Mouse (Mus musculus): Measurements from ENCODE around the gene Hvcn1. TPM values are rescaled to one million over a fixed set of nuclear protein-coding genes. Genes with fewer than 3 reads are reported as not detected.

Gene Hvcn1
- polyA plus RNA-seq, 1 experiment from 2014 or later, result 15.8 TPM

- H3K27ac ChIP-seq (replicated peaks), result peak overlapping the region; percentile 42; the same call in 1 of the 2 replicates
- peaks cover 15% of the 10 kb centered on the region for H3K4me1 ChIP-seq
- H3K36me3 ChIP-seq (replicated peaks), result peaks cover 69% of the 10 kb centered on the region
- no peak for DNase-seq (ENCODE audit: low spot score)
- no peaks in the 10 kb centered on the region for H3K9me3 ChIP-seq
- 69% methylated on average over 1 of the region's 1 CpGs for WGBS
- H3K27me3 ChIP-seq (replicated peaks; ENCODE audit: low read depth, poor library complexity, severe bottlenecking), result no peaks in the 10 kb centered on the region
- H3K4me3 ChIP-seq, result no peak overlapping the region
Measured at GRCm38 (mm10) chr5:122240989-122241388, 34.4 kb downstream of the Hvcn1 start.

DNA sequence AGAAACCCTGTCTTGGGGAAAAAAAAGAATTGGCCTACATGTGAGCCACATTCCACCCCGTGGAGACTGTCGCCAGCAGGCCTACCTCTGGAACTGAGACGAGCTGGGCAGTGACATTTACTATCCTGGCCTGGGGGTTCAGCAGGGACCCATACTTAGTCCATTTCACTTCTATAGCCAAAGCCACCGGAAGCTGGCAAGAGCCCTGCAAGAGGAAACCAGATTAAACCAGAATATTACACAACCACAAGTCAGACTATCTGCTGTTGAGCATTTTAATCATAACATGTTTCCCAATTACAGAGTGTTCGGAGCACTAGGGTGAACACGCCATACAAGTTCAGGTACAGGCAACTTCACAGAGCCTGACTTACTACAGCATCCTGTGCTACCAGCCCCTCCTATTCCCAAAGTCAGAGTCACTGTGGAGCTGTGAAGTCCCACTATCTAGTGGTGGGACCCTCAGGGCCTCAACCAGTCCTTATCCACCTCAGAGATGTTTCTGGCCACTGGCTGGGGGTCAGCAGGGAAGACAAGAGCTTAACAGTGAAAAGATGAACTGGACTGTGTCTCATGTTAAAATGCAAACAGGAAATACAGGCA, 36.0 kb downstream of the Hvcn1 start:
- H3K36me3 ChIP-seq (replicated peaks), result peaks cover 72% of the 10 kb centered on the region
- H3K27ac ChIP-seq (replicated peaks), result no peak overlapping the region
- 88% methylated on average over 6 of the region's 6 CpGs for WGBS
- no peaks in the 10 kb centered on the region for H3K9me3 ChIP-seq
- no peaks in the 10 kb centered on the region for H3K27me3 ChIP-seq (replicated peaks; ENCODE audit: low read depth, poor library complexity, severe bottlenecking)
- DNase-seq (ENCODE audit: low spot score), result no peak
- H3K4me3 ChIP-seq, result no peak overlapping the region
- peaks cover 12% of the 10 kb centered on the region for H3K4me1 ChIP-seq

GRCm38 (mm10) chr5:122243781-122244523, 37.3 kb downstream of the Hvcn1 start:
- H3K27ac ChIP-seq (replicated peaks), result no peak overlapping the region
- peaks cover 10% of the 10 kb centered on the region for H3K4me1 ChIP-seq
- peaks cover 74% of the 10 kb centered on the region for H3K36me3 ChIP-seq (replicated peaks)
- WGBS, result 88% methylated on average over 17 of the region's 17 CpGs
- H3K9me3 ChIP-seq, result no peaks in the 10 kb centered on the region
- no peaks in the 10 kb centered on the region for H3K27me3 ChIP-seq (replicated peaks; ENCODE audit: low read depth, poor library complexity, severe bottlenecking)
- no peak overlapping the region for H3K4me3 ChIP-seq
- DNase-seq (ENCODE audit: low spot score), result no peak

GRCm38 (mm10) chr5:122245186-122245585, 38.6 kb downstream of the Hvcn1 start:
- WGBS, result 70% methylated on average over 3 of the region's 3 CpGs
- no peak for DNase-seq (ENCODE audit: low spot score)
- Histone ChIP-seq H3K36me3 (replicated peaks) (peaks cover 71% of the 10 kb centered on the region), H3K9me3 (no peaks in the 10 kb centered on the region), H3K27me3 (replicated peaks; ENCODE audit: low read depth, poor library complexity, severe bottlenecking) (no peaks in the 10 kb centered on the region), H3K4me3 (no peak overlapping the region), H3K4me1 (no peaks in the 10 kb centered on the region; the same call in 1 of the 2 replicates), H3K27ac (replicated peaks) (no peak overlapping the region)

DNA sequence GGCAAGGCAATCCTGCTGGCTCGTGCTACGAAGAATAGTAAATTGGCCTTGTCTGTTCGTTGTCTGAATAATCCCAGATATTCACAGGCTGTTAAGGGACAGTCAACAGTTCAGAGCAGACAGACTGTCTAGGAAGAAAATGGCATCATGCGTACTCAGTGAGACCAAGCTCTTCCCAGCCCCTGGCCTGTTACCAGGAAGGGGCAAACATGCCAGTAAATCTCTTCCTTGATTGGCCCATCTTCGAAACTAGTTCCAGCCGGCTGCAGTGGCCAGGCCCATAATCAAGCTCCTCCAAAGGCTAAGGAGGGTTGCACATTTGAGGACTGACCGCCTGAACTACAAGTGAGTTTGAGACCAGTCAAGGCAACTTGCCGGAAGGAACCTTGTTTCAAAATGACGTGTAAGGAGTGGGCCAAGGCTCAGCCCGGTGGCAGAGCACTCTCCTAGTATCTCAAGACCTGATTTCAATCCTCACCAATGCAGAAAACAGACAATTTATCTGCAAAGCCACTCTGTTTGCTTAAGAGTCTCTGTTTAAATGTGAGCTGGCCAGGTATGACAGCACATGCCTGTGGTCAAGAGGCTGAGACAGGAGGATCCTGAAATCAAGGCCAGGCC, 40.1 kb downstream of the Hvcn1 start:
- no peak for DNase-seq (ENCODE audit: low spot score)
- 86% methylated on average over 10 of the region's 10 CpGs for WGBS
- no peaks in the 10 kb centered on the region for H3K9me3 ChIP-seq
- no peak overlapping the region for H3K4me3 ChIP-seq
- no peak overlapping the region for H3K27ac ChIP-seq (replicated peaks)
- H3K36me3 ChIP-seq (replicated peaks), result peaks cover 71% of the 10 kb centered on the region
- no peaks in the 10 kb centered on the region for H3K4me1 ChIP-seq
- no peaks in the 10 kb centered on the region for H3K27me3 ChIP-seq (replicated peaks; ENCODE audit: low read depth, poor library complexity, severe bottlenecking)

DNA sequence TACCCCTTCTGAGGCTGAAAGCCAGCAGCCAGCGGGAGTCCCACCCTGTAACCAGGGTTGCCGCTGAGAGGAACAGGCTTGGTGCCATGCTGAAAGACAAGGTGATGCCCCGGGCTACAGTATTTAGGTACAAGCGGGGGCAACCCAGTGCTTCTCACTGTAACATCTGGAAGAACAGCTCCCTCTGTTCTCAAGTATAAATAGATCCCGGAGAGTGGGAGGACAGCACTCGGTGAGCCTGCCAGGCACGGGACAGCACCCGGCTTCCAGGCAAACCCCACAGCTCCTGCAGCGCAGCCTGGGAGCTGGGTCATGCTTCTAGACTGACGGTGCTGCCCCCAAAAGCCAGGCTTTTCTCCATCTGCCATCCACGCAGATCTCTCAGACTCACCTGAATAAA, 40.9 kb downstream of the Hvcn1 start:
- peaks cover 71% of the 10 kb centered on the region for H3K36me3 ChIP-seq (replicated peaks)
- no peak for DNase-seq (ENCODE audit: low spot score)

DNA sequence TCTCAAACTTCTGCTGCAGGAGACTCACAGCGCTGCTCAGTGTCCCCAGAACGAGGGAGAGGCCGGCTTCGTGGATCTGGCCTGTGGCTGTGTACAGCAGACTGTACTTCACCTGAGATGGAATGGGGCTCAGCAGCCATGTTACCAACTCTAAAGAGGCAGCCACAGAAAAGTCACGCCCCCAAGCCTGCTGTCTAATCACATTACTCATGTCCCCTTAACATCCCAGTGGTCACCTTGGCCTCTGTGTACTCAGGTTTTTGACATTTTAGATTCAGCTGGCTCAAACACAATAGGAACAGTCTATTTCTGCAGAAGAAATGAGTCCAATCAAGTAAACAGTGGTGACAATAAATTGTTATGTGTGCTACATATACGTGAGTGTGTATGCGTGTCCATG, 41.3 kb downstream of the Hvcn1 start:
- DNase-seq (ENCODE audit: low spot score), result no peak
- H3K27ac ChIP-seq (replicated peaks), result no peak overlapping the region
- H3K36me3 ChIP-seq (replicated peaks), result peaks cover 71% of the 10 kb centered on the region
- 94% methylated on average over 7 of the region's 7 CpGs for WGBS
- H3K4me3 ChIP-seq, result no peak overlapping the region
- H3K27me3 ChIP-seq (replicated peaks; ENCODE audit: low read depth, poor library complexity, severe bottlenecking), result no peaks in the 10 kb centered on the region
- H3K9me3 ChIP-seq, result no peaks in the 10 kb centered on the region
- H3K4me1 ChIP-seq, result peaks cover 8% of the 10 kb centered on the region

More for the DNA sequence above, 40.9 kb downstream of the Hvcn1 start:
- Histone ChIP-seq H3K4me1 (peaks cover 6% of the 10 kb centered on the region), H3K27ac (replicated peaks) (no peak overlapping the region), H3K9me3 (no peaks in the 10 kb centered on the region), H3K27me3 (replicated peaks; ENCODE audit: low read depth, poor library complexity, severe bottlenecking) (no peaks in the 10 kb centered on the region), H3K4me3 (no peak overlapping the region)
- WGBS, result 84% methylated on average over 11 of the region's 11 CpGs

DNA sequence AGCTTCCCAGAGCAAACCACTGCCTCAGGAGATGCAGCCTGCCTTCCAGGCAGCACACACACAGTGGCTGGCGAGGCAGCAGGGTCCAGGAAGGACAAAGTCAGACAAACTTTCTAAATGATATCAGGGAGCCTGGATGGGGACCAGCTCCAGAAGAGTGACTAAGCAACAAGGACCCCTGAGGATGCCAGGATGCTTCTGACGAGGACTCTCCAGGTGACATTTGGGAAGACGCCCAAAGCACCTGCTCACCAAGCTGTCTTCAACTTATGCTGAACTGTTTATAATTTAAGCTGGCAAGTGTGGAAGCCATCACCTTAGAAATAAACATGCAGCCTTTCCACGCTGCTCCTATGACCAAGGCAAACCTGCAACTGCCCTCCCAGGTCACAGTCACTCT, 42.7 kb downstream of the Hvcn1 start:
- H3K9me3 ChIP-seq, result no peaks in the 10 kb centered on the region
- H3K36me3 ChIP-seq (replicated peaks), result peaks cover 73% of the 10 kb centered on the region
- WGBS, result 86% methylated on average over 4 of the region's 4 CpGs

DNA sequence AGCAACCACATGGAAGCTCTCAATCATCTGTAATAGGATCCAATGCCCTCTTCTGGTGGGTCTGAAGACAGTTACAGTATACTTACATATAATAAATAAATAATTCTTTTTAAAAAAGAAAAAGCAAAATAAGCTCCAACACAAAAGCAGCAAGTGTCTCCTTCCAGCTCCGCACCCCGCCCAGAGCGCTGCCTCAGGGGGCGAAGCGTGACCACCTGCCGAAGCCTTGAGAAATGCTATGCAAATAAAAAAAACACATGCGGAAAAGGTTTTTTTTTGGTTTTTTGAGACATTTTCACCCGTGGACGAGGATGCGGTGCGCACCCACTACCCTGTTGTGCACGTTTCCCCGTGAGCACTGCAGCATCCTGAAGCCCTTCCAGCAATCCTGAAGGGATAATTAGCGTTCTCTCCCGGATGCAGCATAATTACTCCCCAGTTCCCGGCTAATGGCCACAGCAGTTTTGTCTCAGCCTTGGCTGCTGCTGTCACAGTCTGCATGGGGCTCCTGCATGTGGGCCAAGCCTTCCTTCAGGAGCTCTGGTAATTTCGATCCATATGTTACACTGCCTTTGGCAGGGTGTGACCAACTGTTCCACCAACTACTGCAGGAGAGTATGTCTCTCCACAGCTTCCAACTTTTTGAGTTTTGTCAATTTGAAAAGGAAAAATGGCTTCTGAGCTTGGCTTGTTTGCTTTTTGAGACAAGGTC, 45.4 kb downstream of the Hvcn1 start:
- Histone ChIP-seq H3K27me3 (replicated peaks; ENCODE audit: low read depth, poor library complexity, severe bottlenecking) (no peaks in the 10 kb centered on the region), H3K4me3 (no peak overlapping the region), H3K4me1 (peaks cover 8% of the 10 kb centered on the region), H3K27ac (replicated peaks) (no peak overlapping the region), H3K36me3 (replicated peaks) (peaks cover 94% of the 10 kb centered on the region), H3K9me3 (no peaks in the 10 kb centered on the region)
- 82% methylated on average over 17 of the region's 17 CpGs for WGBS
- no peak for DNase-seq (ENCODE audit: low spot score)

More for the DNA sequence above, 42.7 kb downstream of the Hvcn1 start:
- Histone ChIP-seq H3K4me1 (peaks cover 8% of the 10 kb centered on the region), H3K27ac (replicated peaks) (no peak overlapping the region), H3K4me3 (no peak overlapping the region), H3K27me3 (replicated peaks; ENCODE audit: low read depth, poor library complexity, severe bottlenecking) (no peaks in the 10 kb centered on the region)
- DNase-seq (ENCODE audit: low spot score), result no peak

- Histone ChIP-seq H3K27ac (replicated peaks) (no peak overlapping the region), H3K4me1 (peaks cover 3% of the 10 kb centered on the region), H3K27me3 (replicated peaks; ENCODE audit: low read depth, poor library complexity, severe bottlenecking) (no peaks in the 10 kb centered on the region), H3K4me3 (no peak overlapping the region), H3K9me3 (no peaks in the 10 kb centered on the region), H3K36me3 (replicated peaks) (peaks cover 81% of the 10 kb centered on the region)
- 82% methylated on average over 6 of the region's 6 CpGs for WGBS
- DNase-seq (ENCODE audit: low spot score), result no peak
Measured at GRCm38 (mm10) chr5:122258027-122258741, 51.6 kb downstream of the Hvcn1 start.

GRCm38 (mm10) chr5:122262104-122262503, 55.5 kb downstream of the Hvcn1 start:
- no peak for DNase-seq (ENCODE audit: low spot score)
- Histone ChIP-seq H3K9me3 (no peaks in the 10 kb centered on the region), H3K4me1 (peaks cover 9% of the 10 kb centered on the region), H3K27me3 (replicated peaks; ENCODE audit: low read depth, poor library complexity, severe bottlenecking) (no peaks in the 10 kb centered on the region), H3K36me3 (replicated peaks) (peaks cover 44% of the 10 kb centered on the region), H3K4me3 (no peak overlapping the region), H3K27ac (replicated peaks) (no peak overlapping the region)
- 62% methylated on average over 7 of the region's 7 CpGs for WGBS

Measured in embryonic facial prominence, embryonic 10.5 days (tissue).